Mouse (Mus musculus) macrophage (primary cell): ENCODE results near the gene C77080. TPM values are rescaled to one million over a fixed set of nuclear protein-coding genes. Genes with fewer than 3 reads are reported as not detected.

Experiments used
- H3K27ac ChIP-seq: fragments of 350-480 bp; formaldehyde crosslinking; 2 replicates; pipeline ENCODE4 v1.9.0; 2021
- H3K36me3 ChIP-seq: fragments of 350-480 bp; formaldehyde crosslinking; 2 replicates; pipeline ENCODE4 v1.9.0; 2021; ENCODE audit errors: inconsistent target
- H3K4me3 ChIP-seq: fragments of 350-480 bp; formaldehyde crosslinking; 2 replicates; pipeline ENCODE4 v1.9.0; 2021; ENCODE audit errors: inconsistent target
- H3K79me2 ChIP-seq: fragments of 350-480 bp; formaldehyde crosslinking; 2 replicates; pipeline ENCODE4 v1.9.0; 2021; ENCODE audit errors: inconsistent target
- WGBS: methylation state at CpG from one replicate; pipeline ENCODE4 v1.1.7; 2026; ENCODE audit warnings: inconsistent platforms; ENCODE audit not compliant: missing documents; 5-methylcytosine and 5-hydroxymethylcytosine counted together
- polyA plus RNA-seq: library from polyadenylated mRNA; stranded (reverse); fragments of 250-400 nt; gene quantifications from 3 replicates; pipeline ENCODE4 v1.2.4, GENCODE M21; 2018; ENCODE audit warnings: inconsistent platforms

The C77080 gene
- polyA plus RNA-seq, 1 experiment from 2014 or later: 57.0 TPM

DNA sequence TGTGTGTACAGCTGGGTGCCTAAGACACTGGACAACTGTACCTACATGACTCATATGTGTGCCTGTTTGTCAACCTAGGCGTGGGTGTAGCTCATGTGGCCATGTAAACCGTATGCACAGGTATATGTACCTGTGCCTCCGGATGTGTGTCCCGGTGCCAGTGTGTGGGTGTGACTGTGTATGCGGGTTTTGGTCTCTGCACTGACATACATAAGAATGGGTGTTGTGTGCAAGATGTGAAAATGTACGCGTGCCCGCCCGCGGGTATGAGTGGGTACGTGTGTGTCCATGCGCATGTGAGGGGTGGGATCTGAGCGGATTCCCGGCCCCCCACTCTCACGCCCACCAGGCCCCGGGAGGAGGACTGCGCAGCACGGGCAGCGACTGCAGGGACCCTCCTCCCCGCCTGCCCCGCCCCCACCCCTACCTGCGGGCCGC, 22.6 kb downstream of the C77080 start:
- Histone ChIP-seq H3K79me2 (peaks cover 97% of the 10 kb centered on the region), H3K27ac (no peak overlapping the region), H3K4me3 (no peak overlapping the region), H3K36me3 (no peaks in the 10 kb centered on the region)
- 32% methylated on average over 19 of the region's 23 CpGs for WGBS

DNA sequence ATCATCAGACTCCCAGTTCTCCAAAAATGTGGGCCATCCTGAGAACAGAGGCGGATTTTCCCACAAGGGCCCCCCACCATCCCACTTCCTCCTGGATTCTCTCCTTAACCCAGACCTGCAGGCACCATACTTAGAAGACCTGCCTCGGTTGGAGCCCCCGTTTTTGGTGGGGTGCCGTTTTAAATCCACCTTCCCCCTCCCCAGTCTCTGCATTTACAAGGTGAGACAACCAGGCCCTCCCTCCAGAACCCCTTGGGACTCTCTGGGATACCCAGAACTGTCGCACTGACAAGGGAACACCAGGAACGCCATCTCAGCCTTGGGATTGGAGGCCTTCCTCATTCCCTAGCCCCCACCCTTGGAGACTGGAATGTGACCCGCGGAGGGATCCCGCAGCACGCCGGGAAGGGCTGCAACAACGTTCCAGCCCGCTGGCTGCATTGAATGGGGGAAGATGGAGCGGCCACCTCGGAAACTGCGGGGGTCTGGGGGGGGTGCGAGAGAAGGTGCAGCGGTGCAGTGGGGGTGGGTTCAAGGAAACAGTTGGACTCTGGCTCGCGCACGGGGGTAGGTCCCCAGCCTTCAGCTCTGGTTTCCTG, 23.3 kb downstream of the C77080 start:
- Histone ChIP-seq H3K36me3 (no peaks in the 10 kb centered on the region), H3K79me2 (peaks cover 97% of the 10 kb centered on the region), H3K4me3 (no peak overlapping the region), H3K27ac (no peak overlapping the region)
- WGBS: 76% methylated on average over 14 of the region's 21 CpGs

DNA sequence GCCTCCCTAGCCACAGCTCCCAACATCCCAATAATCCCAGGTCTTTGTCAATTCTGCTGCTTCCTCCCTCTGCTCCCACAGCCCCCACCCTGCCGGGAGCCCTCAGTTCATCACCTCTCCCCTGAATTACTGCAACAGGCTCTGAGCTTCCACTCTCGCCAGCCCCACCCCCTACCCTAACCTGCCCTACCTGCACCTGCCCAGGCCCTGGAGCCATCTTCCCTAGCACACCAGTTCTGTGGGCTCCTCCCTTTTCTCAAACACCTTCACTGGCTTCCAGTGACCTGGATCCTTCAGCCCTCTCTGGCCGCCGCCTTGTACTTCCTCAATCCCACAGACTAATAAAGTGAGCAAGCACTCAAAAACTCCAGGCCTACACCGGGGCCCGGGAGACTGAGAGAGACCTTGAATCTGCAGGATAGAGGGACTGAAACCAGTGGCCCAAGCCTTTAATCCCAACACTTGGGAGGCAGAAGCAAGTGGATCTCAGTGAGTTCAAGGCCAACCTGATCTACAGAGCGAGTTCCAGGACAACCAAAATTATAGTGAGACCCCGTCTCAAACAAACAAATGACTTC, 24.9 kb downstream of the C77080 start:
- Histone ChIP-seq H3K36me3 (no peaks in the 10 kb centered on the region), H3K27ac (no peak overlapping the region), H3K79me2 (peaks cover 97% of the 10 kb centered on the region), H3K4me3 (no peak overlapping the region)
- WGBS: 65% methylated on average over 8 of the region's 8 CpGs

GRCm38 (mm10) chr4:129235147-129235546, 26.1 kb downstream of the C77080 start:
- Histone ChIP-seq H3K36me3 (no peaks in the 10 kb centered on the region), H3K79me2 (peaks cover 97% of the 10 kb centered on the region), H3K27ac (no peak overlapping the region), H3K4me3 (no peak overlapping the region)
- WGBS: 85% methylated on average over 2 of the region's 3 CpGs

DNA sequence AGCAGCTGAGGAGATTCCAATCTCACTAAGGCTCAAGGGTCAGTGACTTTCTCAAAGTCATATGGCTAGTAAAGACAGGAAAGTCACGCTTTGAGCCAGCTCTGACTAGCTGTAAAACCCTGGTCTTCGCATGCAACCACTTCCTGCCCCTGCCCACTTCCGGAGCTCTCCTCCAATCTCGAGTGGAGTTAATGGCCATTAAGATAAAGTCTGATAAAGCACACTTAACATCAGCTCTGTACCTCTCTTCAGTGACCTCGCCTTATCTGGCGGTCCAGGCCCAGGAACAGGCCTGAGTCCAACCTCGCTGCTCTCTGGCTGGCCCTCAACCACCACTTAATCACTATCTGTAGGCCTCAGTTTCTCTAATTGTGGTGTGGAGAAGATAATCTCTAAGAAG, 26.7 kb downstream of the C77080 start:
- 40% methylated on average over 7 of the region's 7 CpGs for WGBS

DNA sequence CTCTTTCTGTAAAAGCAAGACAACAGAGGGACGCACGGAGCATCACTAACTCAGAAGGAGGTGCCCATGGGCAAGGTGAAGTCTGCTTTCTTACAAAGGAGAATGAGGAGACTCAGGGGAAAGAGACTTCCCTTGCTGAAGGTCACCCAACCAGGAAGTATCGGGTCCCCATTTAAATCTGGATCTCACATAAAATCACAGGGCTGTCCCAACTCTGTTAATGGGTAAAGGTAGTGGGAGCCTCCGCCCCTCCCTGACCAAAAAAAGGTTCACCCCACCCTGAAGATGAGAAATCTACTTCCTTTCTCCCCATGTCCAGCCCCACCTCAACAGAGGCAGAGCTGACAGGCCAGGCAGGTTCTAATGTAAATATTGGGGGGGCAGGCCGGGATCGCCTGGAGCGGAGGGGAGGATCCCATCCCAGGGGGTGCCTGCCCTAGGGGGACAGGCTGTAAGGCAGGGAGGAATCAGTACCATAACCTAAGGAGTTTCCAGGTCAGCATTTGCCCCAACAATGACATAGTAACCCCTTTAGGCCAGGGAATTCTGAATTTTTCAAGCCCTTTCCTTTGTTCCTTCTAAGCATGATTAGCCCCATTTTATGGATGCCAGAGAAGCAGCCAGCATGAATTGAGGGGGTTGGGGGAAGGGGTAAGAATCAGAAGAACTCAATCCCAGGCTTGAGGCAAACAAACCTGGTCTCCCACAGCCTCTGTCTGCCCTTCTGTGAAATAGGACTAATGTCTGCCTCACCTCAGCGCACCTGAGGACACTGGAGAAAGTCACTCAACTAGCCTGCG, 28.4 kb downstream of the C77080 start:
- no peak overlapping the region for H3K4me3 ChIP-seq
- H3K79me2 ChIP-seq: peaks cover 100% of the 10 kb centered on the region
- H3K27ac ChIP-seq: no peak overlapping the region
- H3K36me3 ChIP-seq: no peaks in the 10 kb centered on the region
- WGBS: 92% methylated on average over 9 of the region's 9 CpGs

More for the DNA sequence above, 26.7 kb downstream of the C77080 start:
- no peaks in the 10 kb centered on the region for H3K36me3 ChIP-seq
- peaks cover 97% of the 10 kb centered on the region for H3K79me2 ChIP-seq
- H3K27ac ChIP-seq: peak overlapping the region; percentile 47
- H3K4me3 ChIP-seq: no peak overlapping the region

DNA sequence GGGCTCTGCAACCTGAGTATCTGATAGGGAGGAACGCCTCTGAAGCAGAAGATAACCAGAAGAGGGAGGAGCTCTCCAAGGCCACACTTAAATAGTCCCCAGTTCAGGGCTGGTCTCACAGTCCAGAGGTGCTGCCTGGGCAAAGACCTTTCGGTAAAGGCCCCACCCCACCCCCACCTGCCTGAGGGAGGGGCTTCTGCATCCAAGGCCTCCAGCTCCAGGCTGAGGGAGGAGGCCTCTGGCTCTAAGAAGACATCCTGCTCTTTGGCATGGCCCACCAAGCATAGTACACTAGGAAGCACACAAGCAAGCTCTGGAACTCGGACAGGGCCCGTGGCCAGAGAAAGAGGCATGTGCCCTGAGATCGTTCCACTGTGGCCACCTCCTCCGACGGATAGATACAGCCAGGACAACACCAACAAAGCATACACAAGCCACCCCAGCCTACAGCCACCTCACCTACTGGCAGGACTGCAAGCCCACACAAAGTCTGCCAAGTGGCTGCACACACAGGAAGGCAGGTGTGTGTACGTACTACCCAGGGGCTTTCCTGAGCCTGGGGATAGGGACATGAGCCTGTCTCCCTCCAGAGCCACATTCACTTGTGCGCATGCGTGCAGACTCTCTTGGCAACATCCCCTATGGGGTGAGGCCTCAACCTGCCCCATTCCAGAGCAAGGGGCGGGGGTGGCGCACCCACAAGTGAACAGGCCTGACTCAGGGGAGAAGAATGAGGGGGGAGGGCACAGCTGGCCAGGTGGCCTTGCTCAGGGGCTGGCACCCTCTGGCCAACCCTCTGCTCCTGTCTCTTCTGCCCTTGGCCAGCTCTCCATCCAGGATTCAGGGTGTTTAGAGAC, 29.4 kb downstream of the C77080 start:
- no peak overlapping the region for H3K4me3 ChIP-seq
- H3K36me3 ChIP-seq: no peaks in the 10 kb centered on the region
- 92% methylated on average over 10 of the region's 12 CpGs for WGBS
- no peak overlapping the region for H3K27ac ChIP-seq
- peaks cover 100% of the 10 kb centered on the region for H3K79me2 ChIP-seq

DNA sequence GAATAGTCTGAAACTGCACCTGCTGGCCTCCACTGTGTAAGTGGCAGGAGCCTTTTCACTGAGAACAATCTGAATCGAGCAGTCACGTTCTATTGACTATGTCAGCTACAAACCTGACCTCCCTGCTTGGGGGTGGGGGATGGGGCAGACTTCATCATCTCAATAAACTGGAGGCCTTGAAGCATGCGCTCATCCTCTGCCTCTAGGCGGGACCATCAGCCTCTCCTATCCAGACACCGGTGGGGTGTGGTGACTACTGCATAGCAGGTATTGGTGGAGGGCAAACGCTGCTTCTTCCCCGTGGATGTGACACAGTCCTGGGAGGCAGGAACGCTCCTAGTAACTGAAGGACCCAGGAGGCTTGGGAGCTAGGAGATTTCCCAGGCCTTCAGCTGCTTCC, 30.3 kb downstream of the C77080 start:
- 97% methylated on average over 8 of the region's 8 CpGs for WGBS
- Histone ChIP-seq H3K36me3 (peaks cover 2% of the 10 kb centered on the region; the same call in 1 of the 2 replicates), H3K79me2 (peaks cover 100% of the 10 kb centered on the region), H3K27ac (no peak overlapping the region), H3K4me3 (no peak overlapping the region)

GRCm38 (mm10) chr4:129227985-129228381, 33.2 kb downstream of the C77080 start:
- whole genome bisulfite sequencing: 74% methylated on average over 8 of the region's 8 CpGs
- peaks cover 79% of the 10 kb centered on the region for H3K79me2 ChIP-seq
- peaks cover 19% of the 10 kb centered on the region for H3K36me3 ChIP-seq
- H3K4me3 ChIP-seq: no peak overlapping the region
- no peak overlapping the region for H3K27ac ChIP-seq

GRCm38 (mm10) chr4:129227170-129227984, 33.8 kb downstream of the C77080 start:
- Histone ChIP-seq H3K79me2 (peaks cover 73% of the 10 kb centered on the region), H3K4me3 (no peak overlapping the region), H3K36me3 (peaks cover 19% of the 10 kb centered on the region), H3K27ac (no peak overlapping the region)
- 84% methylated on average over 18 of the region's 22 CpGs for WGBS

DNA sequence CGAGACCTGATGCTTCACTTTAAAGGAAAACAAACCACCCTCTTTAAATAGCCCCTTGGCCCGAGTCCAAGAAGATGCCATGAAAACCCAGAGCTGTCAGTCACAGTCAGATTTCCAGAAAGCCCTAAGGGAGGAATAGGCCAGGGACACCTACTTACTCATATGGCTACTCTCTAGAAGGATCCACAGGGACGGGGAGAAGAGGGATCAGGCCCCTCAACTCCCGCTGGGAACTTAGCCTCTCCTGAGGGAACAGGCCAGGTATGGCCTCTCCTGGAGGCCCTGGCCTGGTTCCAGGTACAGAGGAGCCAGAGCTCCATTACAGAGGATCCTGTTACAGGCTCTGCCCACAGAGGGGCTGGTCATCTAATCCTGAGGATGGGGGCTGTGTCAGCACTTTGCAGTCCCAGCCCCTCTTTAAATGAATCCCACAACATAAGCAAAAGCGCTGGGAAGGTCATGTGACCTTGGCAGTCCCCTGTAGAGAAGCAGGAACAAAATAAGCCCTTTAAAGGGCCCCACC, 34.7 kb downstream of the C77080 start:
- WGBS: 66% methylated on average over 5 of the region's 5 CpGs
- Histone ChIP-seq H3K4me3 (no peak overlapping the region), H3K36me3 (peaks cover 24% of the 10 kb centered on the region), H3K27ac (no peak overlapping the region), H3K79me2 (peaks cover 64% of the 10 kb centered on the region)

DNA sequence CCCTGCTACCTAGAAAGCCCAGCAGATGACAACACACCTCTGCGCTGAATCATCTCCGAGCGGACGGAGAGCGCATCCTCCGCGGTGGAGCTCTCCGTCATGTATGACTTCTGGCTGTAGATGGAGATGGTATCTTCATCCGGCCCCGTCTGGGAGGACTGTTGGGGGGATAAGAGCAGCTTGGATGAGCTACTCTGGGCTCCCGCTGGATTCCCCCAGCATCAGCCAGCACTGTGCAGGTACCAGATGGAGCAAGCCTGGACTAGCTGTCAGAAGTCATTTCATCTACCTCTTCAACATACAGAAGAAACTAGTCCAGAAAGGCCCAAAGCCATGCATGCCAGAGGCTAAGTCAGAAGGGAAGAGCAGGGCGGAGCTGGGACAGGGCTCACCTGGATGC, 35.9 kb downstream of the C77080 start:
- Histone ChIP-seq H3K27ac (no peak overlapping the region), H3K4me3 (no peak overlapping the region), H3K79me2 (peaks cover 52% of the 10 kb centered on the region), H3K36me3 (peaks cover 33% of the 10 kb centered on the region)
- WGBS: 96% methylated on average over 12 of the region's 12 CpGs

GRCm38 (mm10) chr4:129223421-129224281, 37.6 kb downstream of the C77080 start:
- Histone ChIP-seq H3K36me3 (peaks cover 48% of the 10 kb centered on the region), H3K79me2 (peaks cover 36% of the 10 kb centered on the region), H3K27ac (no peak overlapping the region), H3K4me3 (no peak overlapping the region)
- 94% methylated on average over 44 of the region's 55 CpGs for WGBS
